Mouse (Mus musculus) embryonic facial prominence, embryonic 14.5 days (tissue): ENCODE measurements around the gene Abhd5. TPM values are rescaled to one million over a fixed set of nuclear protein-coding genes. Genes with fewer than 3 reads are reported as not detected.

Experiments used
- ATAC-seq: fragments of 200-750 bp; cut with Nextera tagmentation; 2 replicates; pipeline ENCODE4 v1.8.0; 2017; ENCODE audit warnings: low read depth, moderate number of reproducible peaks, moderate TSS enrichment
- DNase-seq: peaks from one replicate; pipeline ENCODE4 v3.0.0-alpha.2; 2015; ENCODE audit warnings: low spot score
- H3K27ac ChIP-seq: fragments of 300-500 bp; sonication (generic); replicated peaks from 2 replicates; pipeline ENCODE4 v1.5.1; 2014; ENCODE audit warnings: low read depth, mild to moderate bottlenecking, low read length, moderate library complexity
- H3K27me3 ChIP-seq: fragments of 300-500 bp; sonication (generic); replicated peaks from 2 replicates; pipeline ENCODE4 v1.6.1; 2014; ENCODE audit warnings: low read length; ENCODE audit not compliant: control insufficient read depth, insufficient read depth
- H3K36me3 ChIP-seq: fragments of 300-500 bp; sonication (generic); 2 replicates; pipeline ENCODE4 v1.6.1; 2014; ENCODE audit warnings: low read length, mixed read lengths; ENCODE audit not compliant: control insufficient read depth, insufficient read depth
- H3K4me1 ChIP-seq: fragments of 300-500 bp; sonication (generic); 2 replicates; pipeline ENCODE4 v1.6.1; 2014; ENCODE audit warnings: antibody characterized with exemption, low read length; ENCODE audit not compliant: control insufficient read depth, insufficient read depth
- H3K4me2 ChIP-seq: fragments of 300-500 bp; sonication (generic); 2 replicates; pipeline ENCODE4 v1.6.1; 2014; ENCODE audit warnings: low read depth, mild to moderate bottlenecking, low read length, moderate library complexity, mixed read lengths
- H3K4me3 ChIP-seq: fragments of 300-500 bp; sonication (generic); 2 replicates; pipeline ENCODE4 v1.5.1; 2014; ENCODE audit warnings: low read depth, mild to moderate bottlenecking, low read length
- H3K9ac ChIP-seq: fragments of 300-500 bp; sonication (generic); 2 replicates; pipeline ENCODE4 v1.6.1; 2014; ENCODE audit warnings: low read depth, mild to moderate bottlenecking, low read length, moderate library complexity, mixed read lengths
- H3K9me3 ChIP-seq: fragments of 300-500 bp; sonication (generic); 2 replicates; pipeline ENCODE4 v1.6.1; 2016; ENCODE audit warnings: low read length; ENCODE audit not compliant: control insufficient read depth
- WGBS: fragments of 180-500 bp; shearing (Covaris S2); extraction: QIAGEN DNeasy Blood & Tissue Kit; methylation state at CpG from one replicate; pipeline ENCODE4 v1.1.7; 2014; 5-methylcytosine and 5-hydroxymethylcytosine counted together
- polyA plus RNA-seq: library from polyadenylated mRNA; unstranded; fragments of >200 nt; fragmentation: Nextera tagmentation; extraction: Ambion mirVana; gene quantifications from 2 replicates; pipeline ENCODE4 v1.2.1, GENCODE M21; 2014

Gene Abhd5
- polyA plus RNA-seq, 1 experiment from 2014 or later: 37.4 TPM

DNA sequence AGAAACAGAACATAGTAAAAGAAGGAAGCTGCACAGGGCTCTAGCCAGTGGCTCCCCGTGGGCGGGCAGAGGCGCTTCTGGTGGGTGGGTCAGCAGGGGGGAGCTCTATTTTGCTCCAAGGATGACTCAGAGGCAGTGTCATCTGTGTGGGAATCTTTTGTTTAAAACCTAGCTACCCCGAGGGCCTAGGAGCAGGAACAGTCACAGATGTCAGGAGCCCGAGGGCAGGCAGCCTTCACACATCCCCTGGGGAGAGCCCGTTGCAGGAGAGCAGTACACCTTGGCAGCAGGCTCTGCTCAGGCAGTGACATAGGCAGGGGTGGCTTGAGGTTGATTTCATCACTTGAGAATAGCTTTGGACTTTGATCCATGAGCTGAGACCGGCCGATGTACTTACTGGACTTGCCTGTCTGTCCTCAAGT, 13.9 kb upstream of the Abhd5 start:
- Histone ChIP-seq H3K4me1 (0 out of 2 replicates have a peak, but pooled peaks cover 5% of the 10 kb centered on the region), H3K4me3 (no peak overlapping the region), H3K9me3 (no peaks in the 10 kb centered on the region), H3K27me3 (no peaks in the 10 kb centered on the region), H3K27ac (no peak overlapping the region), H3K9ac (no peak overlapping the region), H3K36me3 (no peaks in the 10 kb centered on the region), H3K4me2 (no peak overlapping the region)
- WGBS: 39% methylated on average over 8 of the region's 8 CpGs
- DNase-seq (no peak), ATAC-seq (no peak)

DNA sequence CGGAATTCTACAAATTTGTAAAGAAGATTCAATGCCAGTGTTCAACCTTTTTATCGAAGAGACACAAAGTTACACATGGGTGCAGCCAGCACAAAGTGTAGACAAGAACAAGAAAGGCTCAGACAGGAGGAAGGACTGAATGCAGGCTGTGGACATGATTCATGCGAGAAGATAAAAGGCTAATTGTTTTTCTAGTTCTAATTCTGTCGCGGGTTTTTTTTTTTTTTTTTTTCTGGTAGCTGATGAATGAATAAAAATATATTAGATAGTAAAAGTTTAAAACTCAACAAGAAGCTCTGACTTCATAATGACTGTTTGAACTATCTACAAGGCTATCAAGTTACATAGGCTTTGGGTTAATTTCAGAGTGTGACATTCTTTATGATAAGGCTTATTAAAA, 11.4 kb upstream of the Abhd5 start:
- Histone ChIP-seq H3K4me1 (0 out of 2 replicates have a peak, but pooled peaks cover 5% of the 10 kb centered on the region), H3K4me2 (no peak overlapping the region), H3K27me3 (no peaks in the 10 kb centered on the region), H3K9ac (no peak overlapping the region), H3K36me3 (no peaks in the 10 kb centered on the region), H3K27ac (no peak overlapping the region), H3K4me3 (no peak overlapping the region), H3K9me3 (no peaks in the 10 kb centered on the region)
- DNase-seq (no peak), ATAC-seq (no peak)
- 65% methylated on average over 5 of the region's 5 CpGs for WGBS

DNA sequence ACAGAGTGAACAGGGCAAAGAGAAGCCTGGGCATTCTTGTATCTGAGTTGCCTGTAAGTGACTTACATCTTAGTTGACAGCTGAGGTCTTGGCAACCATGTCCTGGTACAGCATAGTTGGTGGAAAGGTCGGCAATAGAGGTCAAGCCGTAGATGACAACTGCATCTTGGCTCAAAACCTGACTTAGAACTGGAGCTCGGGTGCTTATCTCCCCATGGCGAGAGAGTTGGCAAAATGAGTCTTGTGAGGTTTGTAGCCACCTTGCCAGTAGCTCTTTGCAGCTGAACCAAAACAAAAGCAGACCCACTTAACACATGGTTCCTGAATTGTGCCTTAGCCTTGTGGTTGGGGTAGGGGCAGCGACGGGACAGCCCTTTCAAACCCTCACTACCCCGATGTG, 8.0 kb upstream of the Abhd5 start:
- H3K4me3 ChIP-seq: no peak overlapping the region
- WGBS: 89% methylated on average over 7 of the region's 7 CpGs
- H3K4me1 ChIP-seq: no peaks in the 10 kb centered on the region
- no peaks in the 10 kb centered on the region for H3K9me3 ChIP-seq
- H3K4me2 ChIP-seq: no peak overlapping the region
- DNase-seq (no peak), ATAC-seq (no peak)
- H3K27me3 ChIP-seq: no peaks in the 10 kb centered on the region
- no peak overlapping the region for H3K27ac ChIP-seq
- no peak overlapping the region for H3K9ac ChIP-seq
- no peaks in the 10 kb centered on the region for H3K36me3 ChIP-seq

DNA sequence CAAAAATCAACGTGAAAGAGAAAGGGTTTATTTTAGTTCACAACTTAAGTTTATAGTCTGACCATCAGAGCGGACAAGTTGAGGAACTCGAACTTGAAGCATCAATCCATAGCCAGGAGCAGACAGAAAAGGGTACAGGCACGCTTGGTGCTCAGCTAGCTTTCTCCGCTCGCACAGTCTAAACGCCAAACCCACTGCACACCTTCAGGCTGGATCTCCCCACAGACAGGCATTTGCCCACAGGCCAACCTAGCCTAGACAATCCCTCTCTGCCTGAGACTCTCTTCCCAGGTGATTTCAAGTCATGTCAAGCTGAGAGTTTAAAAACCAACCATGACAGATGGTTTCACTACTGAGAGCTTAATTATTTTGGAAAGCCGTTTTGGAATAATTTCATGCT, 6.8 kb upstream of the Abhd5 start:
- Histone ChIP-seq H3K4me1 (no peaks in the 10 kb centered on the region), H3K9ac (no peak overlapping the region), H3K9me3 (no peaks in the 10 kb centered on the region), H3K27me3 (no peaks in the 10 kb centered on the region), H3K4me2 (no peak overlapping the region), H3K36me3 (no peaks in the 10 kb centered on the region), H3K27ac (no peak overlapping the region), H3K4me3 (no peak overlapping the region)
- ATAC-seq (no peak), DNase-seq (no peak)
- WGBS: 80% methylated on average over 8 of the region's 8 CpGs

DNA sequence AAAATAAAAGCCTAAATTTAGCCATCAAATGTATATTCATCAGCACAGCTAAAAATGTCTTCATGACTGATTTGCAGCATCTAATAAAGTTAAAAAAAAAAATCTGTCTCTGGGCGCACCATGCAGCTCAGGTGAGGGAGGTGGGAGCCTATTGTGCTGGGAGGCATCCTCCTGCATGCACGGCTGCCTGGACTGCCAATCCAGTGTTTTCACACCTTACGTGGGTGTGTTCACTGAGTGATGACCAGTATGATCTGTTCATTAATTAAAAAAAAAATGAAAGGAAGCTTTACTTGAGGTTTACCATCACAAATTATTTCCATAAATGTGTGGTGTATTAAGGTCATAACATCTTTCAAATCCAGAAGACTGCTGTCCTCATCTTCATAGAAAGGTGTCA, 6.1 kb upstream of the Abhd5 start:
- Histone ChIP-seq H3K4me3 (no peak overlapping the region), H3K4me1 (no peaks in the 10 kb centered on the region), H3K9me3 (no peaks in the 10 kb centered on the region), H3K27ac (no peak overlapping the region), H3K9ac (no peak overlapping the region), H3K27me3 (no peaks in the 10 kb centered on the region), H3K36me3 (no peaks in the 10 kb centered on the region), H3K4me2 (no peak overlapping the region)
- WGBS: 74% methylated on average over 3 of the region's 3 CpGs
- DNase-seq: no peak
- ATAC-seq: no peak

DNA sequence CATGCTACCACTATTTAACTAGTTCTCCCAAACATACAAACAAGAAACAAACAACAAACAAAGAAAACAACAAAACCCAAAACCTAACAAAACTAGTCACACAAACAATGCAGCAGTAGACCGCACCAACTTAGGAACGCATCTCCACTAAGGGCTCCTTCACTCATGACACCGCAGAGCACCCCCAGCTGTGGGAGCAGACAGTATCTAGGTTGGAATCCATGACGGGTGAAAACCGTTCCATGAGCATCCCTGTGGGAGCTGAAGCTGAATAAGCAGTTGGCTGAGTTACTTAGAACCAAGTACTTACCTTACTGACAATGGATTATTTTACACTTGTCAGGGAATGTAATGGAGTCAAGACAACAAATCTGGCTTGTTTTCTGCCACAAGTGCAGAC, 5.3 kb upstream of the Abhd5 start:
- Histone ChIP-seq H3K4me3 (no peak overlapping the region), H3K4me2 (no peak overlapping the region), H3K27ac (no peak overlapping the region), H3K9ac (no peak overlapping the region), H3K27me3 (no peaks in the 10 kb centered on the region), H3K4me1 (no peaks in the 10 kb centered on the region), H3K9me3 (no peaks in the 10 kb centered on the region), H3K36me3 (no peaks in the 10 kb centered on the region)
- ATAC-seq (no peak), DNase-seq (no peak)
- 74% methylated on average over 5 of the region's 5 CpGs for WGBS

DNA sequence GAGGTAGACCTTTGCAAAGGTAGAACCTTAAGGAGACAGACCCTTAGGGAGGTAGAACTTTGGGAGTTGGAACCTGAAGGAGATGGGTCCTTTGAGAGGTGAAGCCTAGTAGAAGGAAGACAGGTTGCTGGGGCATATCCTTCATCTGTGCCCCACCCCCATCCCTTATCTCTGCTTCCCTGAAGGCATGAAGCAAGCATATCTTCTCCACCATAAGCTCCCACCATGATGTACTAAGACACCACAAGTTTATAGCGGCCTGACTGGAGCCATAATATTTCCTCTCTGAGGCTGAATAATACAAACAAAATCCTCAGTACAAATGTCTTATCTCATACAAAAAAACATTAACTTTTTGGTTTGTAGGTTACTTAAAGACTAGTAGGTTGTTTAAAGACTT, 3.5 kb upstream of the Abhd5 start:
- Histone ChIP-seq H3K4me3 (no peak overlapping the region), H3K9me3 (no peaks in the 10 kb centered on the region), H3K27me3 (no peaks in the 10 kb centered on the region), H3K9ac (no peak overlapping the region), H3K36me3 (no peaks in the 10 kb centered on the region), H3K4me1 (peaks cover 3% of the 10 kb centered on the region; the same call in 1 of the 2 replicates), H3K4me2 (no peak overlapping the region), H3K27ac (no peak overlapping the region)
- ATAC-seq (no peak), DNase-seq (no peak)
- WGBS: 100% methylated on average over 1 of the region's 1 CpGs

DNA sequence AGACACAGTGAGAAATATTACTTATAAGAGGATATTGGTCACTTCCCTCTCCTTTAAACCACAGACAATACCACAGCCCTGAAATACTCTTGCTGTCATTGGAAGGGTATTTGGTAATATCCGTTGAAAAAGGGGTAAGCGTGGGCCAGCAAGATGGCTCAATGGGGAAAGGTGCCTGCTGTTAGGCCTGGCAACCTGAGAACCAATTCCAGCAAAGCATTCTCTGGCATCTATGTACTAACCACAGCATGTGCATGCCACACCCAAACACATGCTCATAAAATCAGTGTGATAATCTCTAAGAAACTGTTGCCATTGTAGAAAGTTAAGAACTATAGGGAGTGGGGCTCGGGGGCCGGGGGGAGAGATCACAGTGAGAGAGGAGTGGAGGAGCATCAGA, 2.1 kb upstream of the Abhd5 start:
- ATAC-seq: no peak
- Histone ChIP-seq H3K36me3 (no peaks in the 10 kb centered on the region), H3K27ac (no peak overlapping the region), H3K9me3 (no peaks in the 10 kb centered on the region), H3K4me1 (peaks cover 7% of the 10 kb centered on the region; the same call in 1 of the 2 replicates), H3K4me2 (no peak overlapping the region), H3K9ac (no peak overlapping the region), H3K4me3 (no peak overlapping the region), H3K27me3 (no peaks in the 10 kb centered on the region)
- 87% methylated on average over 4 of the region's 4 CpGs for WGBS
- DNase-seq: no peak

DNA sequence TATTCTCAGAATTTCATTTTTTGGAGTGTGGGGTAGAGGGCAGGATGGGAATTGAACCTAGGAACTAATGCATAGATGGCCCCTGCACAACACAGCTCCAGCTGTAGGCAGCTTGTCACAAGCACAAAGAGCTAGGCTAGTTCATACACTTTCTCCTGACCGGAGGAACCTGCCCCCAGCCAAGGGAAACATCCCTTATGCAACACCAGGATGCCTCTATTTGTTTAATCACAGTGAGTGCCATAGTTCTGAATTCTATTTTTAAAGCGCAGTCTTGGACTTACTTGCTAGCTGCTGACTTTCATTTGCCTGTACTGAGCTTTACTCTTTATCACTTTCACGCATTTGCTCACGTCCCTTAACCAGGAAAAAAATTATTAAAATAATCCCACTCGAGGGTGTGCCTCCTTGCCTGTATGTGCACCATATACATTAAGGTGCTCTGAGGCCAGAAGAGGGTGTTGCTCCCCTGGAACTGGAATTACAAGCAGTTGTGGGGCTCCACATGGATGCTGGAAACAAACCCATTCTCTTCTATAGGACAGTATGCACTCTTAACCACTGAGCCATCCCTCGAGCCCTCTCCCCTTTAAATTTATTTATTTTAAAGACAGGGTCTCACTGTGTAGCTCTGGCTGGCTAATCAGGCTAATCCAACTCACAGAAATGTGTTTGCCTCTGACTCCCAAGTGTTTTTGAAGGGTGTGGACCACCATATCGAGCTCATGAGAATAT, 845 bp upstream of the Abhd5 start:
- H3K9ac ChIP-seq: no peak overlapping the region
- H3K27ac ChIP-seq: no peak overlapping the region
- 68% methylated on average over 7 of the region's 7 CpGs for WGBS
- ATAC-seq (no peak), DNase-seq (no peak)
- no peaks in the 10 kb centered on the region for H3K9me3 ChIP-seq
- H3K4me1 ChIP-seq: peaks cover 7% of the 10 kb centered on the region; the same call in 1 of the 2 replicates
- H3K4me3 ChIP-seq: peak overlapping the region; percentile 62
- no peaks in the 10 kb centered on the region for H3K27me3 ChIP-seq
- H3K36me3 ChIP-seq: no peaks in the 10 kb centered on the region
- peak overlapping the region; percentile 59; the same call in 1 of the 2 replicates for H3K4me2 ChIP-seq
